Mouse (Mus musculus) splenic B cell, adult 2 months (primary cell): ENCODE data around the gene Ofd1.

Experiments
- DNase-seq: peaks from one replicate; pipeline ENCODE4 v3.0.0-alpha.2; 2011; ENCODE audit warnings: low read depth, low spot score
- H3K27me3 ChIP-seq: 2 replicates; pipeline ENCODE4 v1.6.1; 2012; ENCODE audit warnings: mild to moderate bottlenecking, low read length, moderate library complexity, mixed read lengths; ENCODE audit not compliant: control insufficient read depth, poor library complexity, insufficient read depth, severe bottlenecking
- H3K36me3 ChIP-seq: 2 replicates; pipeline ENCODE4 v1.6.1; 2012; ENCODE audit warnings: mild to moderate bottlenecking, low read length, moderate library complexity, mixed read lengths; ENCODE audit not compliant: control insufficient read depth, poor library complexity, insufficient read depth, severe bottlenecking

The Ofd1 gene

DNA sequence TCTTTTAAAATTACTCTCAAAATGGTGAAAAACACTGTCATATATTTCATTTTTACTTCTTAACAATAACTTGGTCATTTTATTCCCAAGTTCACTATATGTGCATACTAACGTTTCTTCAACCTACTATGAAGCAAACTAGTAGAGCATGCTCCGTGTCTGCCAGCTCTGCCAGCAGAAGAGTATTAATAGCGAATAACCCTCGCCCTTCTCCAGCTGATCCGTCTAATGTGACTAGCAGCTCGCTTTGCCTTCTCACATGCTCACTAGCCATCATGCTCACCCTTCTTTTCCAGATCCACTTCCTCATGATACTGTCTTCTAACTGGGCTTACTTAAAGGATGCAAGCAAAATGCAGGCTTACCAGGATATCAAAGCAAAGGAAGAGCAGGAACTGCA is 53.8 kb downstream of the Ofd1 start:
- H3K27me3 ChIP-seq = no peaks in the 10 kb centered on the region
- no peak for DNase-seq

DNA sequence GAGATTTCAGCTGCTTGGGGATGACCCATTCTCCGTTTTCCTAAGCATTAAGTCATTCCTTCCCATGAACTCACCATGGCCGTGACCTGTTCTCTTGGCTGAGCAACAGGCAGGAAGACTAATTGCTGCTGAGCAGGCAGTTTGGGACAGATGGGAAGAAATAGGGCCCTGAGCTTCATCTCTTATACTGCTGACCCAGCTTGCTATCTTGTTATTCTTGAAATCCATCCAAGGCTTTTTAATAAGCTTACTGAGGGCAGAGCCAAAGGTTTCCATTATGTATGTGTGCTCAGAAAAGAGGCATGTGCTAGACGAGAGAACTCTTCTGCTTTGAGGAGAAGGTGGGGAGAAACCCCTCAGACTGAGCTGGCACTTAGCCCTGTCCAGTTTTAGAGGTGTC is 55.6 kb downstream of the Ofd1 start:
- DNase-seq = no peak
- H3K36me3 ChIP-seq = no peaks in the 10 kb centered on the region
- H3K27me3 ChIP-seq = no peaks in the 10 kb centered on the region

More for the DNA sequence above, 53.8 kb downstream of the Ofd1 start:
- H3K36me3 ChIP-seq = no peaks in the 10 kb centered on the region

DNA sequence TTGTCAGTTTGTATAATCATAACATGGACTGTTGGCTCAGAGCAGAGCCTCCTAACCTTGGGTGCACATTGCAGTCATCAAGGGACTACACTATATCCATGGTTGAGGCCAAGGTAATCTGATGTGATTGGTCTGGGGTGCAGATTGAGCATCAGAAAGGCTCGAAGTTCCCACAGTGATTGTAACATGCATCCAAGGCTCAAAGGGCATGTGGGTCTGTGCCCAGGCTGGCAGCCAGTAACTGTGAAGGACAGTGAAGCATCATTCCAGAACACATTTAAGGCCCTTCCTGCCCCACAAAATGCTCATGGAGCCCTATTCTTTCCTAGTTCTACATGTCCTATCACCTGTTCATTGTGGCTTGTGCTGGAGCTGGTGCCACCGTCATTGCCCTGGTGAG is 56.9 kb downstream of the Ofd1 start:
- no peaks in the 10 kb centered on the region for H3K27me3 ChIP-seq
- H3K36me3 ChIP-seq = no peaks in the 10 kb centered on the region
- no peak for DNase-seq

DNA sequence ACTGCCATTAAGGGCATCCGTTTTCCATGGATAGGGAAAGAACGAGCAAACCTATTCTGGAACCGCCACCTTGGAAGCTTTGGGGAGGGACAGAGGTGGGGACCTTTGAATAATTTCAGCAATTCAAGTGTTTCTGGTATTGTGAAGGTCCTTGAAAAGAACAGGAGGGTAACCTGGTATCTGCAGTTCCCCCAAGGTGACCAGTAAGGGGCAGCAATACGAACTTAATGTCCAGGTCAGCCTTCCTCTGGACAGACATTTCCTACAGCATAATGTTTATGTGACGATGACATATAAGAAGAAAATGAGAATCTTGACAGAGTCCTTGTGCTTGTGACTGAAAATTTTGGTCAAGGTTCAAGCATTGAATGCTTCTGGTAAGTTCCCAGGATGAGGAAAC is 61.9 kb downstream of the Ofd1 start:
- no peak for DNase-seq
- Histone ChIP-seq H3K27me3 (no peaks in the 10 kb centered on the region; the same call in 1 of the 2 replicates), H3K36me3 (no peaks in the 10 kb centered on the region)

DNA sequence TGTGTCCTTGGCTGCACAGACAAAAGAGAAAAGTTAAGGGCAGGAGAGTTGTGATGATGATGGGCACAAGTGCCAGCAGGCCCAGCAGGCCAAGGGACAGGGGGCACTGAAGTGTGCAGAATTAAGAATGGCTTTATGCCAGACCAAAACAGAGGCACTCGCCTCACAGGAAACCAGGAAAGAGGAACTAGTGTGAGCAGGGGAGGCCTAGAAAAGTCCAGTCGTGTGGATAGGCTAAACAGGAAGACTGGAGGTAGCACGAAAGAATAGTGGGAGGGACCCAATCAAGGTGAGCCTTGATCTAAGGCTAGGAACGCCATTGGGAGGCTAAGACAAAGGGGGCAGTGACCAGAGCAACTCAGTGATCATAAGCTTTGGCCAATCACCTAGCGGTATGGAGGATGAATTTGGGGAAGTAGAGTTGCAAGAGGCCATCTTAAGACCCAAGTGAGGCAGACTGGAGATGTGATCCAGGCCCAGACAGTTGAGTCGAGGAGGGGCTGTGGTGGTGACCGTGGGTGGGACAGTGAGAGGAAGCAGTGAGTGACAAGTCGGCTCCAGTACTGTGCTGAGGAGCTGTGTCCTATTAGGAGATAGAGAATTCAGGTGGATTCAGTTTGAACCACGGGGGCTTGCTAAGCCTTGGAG is 63.7 kb downstream of the Ofd1 start:
- peak; percentile 1 for DNase-seq
- no peaks in the 10 kb centered on the region; the same call in 1 of the 2 replicates for H3K27me3 ChIP-seq
- H3K36me3 ChIP-seq = no peaks in the 10 kb centered on the region

DNA sequence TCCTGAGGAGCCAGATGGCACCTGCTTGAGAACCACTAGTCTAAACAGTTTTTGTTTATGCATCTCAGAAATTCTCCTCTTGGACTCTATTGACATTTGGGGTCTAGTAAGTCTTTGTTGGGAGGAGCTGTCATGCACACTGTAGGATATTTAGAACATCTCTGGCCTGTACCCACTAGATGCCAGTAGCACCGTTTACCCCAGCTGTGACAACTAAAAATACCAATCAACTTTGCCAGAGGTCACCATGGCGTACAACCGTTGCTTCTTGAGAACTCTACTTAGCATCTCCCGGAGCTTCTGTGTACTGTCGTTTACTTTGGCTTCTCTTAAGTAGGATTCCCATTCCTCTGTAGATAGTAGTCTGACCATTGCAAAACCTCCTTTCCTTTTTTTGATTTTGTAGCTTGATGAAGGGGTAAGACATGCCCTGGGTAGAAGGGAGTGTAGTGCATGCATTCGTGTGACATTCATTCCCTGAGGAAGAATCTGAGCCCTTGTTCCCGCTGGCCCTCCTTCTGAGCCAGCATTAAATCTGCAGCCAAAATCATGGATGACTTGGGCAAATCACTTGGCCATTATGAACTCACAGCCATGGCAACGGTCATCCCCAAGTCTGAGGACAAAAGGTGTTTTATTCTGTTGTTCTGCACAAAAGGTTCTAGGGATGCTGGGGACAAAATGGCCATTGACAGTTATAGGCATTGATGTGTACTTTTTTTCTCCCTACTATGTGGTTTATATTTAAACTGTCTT is 74.9 kb downstream of the Ofd1 start:
- no peak for DNase-seq

DNA sequence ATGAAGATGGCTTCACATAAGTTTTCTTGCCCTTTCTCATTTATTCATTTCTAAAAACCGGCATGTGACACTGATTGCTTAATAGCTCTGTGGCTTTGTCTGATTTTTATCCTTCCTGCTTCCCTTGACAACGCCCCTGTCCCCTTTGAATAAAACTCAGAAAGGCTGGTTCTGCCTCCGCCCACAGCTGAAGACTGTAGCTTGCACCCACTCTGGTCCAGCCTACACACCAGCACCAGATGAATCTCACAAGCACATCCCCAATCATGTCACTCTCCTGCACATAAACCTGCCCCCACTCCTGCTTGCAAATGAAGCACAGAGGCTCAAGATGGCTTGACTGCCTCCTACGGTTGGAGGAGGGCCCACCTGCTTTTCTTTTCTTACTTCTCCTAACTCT is 80.0 kb downstream of the Ofd1 start:
- DNase-seq = no peak
- no peaks in the 10 kb centered on the region for H3K27me3 ChIP-seq

More for the DNA sequence above, 74.9 kb downstream of the Ofd1 start:
- H3K36me3 ChIP-seq = no peaks in the 10 kb centered on the region
- H3K27me3 ChIP-seq = no peaks in the 10 kb centered on the region

DNA sequence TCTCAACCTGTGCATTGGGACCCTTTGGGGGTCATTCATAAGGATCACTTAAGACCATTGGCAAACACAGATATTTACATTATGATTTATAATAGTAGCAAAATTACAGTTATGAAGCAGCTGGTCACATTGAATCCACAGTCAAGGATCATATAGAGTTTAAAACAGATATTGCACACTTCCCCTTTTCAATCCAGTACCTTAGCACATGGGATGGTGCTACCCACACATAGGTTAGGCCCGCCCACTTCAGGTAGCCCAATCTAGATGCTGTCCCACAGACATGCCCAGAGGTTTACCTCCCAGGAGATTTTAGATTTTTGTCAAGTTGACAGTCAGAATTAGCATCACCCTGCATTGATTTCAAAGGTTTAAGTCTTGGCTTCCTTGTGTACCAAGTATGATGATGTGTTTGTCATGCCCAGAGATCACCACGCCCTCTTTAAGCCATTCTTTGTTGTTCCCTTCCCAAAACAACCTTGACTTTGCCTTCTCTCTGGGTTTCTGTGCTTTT is 80.5 kb downstream of the Ofd1 start:
- no peaks in the 10 kb centered on the region for H3K36me3 ChIP-seq
- no peak for DNase-seq
- no peaks in the 10 kb centered on the region for H3K27me3 ChIP-seq

More for the DNA sequence above, 80.0 kb downstream of the Ofd1 start:
- no peaks in the 10 kb centered on the region for H3K36me3 ChIP-seq

DNA sequence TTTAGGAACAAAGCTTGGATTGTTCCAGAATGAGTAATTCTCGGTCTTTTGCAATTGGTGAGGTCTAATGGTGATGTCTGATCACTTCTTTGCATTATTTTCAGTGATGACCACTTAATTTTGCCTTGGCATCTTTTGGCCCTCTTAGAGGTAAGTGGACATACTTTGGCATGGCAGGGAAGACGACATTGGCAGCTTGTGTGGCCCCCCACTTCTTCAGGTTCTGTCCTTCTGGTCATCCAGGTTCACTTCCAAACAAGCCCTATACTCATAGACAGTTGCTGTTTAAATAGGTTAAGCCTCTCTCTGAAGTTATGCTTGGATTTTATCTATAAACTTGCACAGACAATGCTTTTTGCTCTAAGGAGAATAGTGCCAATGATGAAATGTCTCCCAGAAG is 81.5 kb downstream of the Ofd1 start:
- no peak for DNase-seq
- H3K36me3 ChIP-seq = no peaks in the 10 kb centered on the region
- no peaks in the 10 kb centered on the region for H3K27me3 ChIP-seq

DNA sequence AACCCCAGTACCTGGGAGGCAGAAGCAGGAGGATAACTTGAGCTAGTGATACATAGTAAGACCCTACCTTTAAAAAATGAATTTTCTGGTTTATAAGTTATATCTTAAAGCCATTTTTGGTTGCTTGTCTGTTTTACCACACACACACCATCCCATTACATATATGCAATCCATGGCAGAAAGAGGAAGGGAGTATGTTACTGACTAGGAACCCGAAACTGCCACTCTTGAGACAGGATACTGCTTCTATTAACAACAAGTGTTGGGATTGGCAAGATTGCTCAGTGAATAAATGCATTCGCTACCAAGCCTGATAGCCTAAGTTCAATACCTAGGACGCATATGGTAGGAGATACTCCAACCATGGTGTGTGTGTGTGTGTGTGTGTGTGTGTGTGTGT is 84.2 kb downstream of the Ofd1 start:
- Histone ChIP-seq H3K27me3 (no peaks in the 10 kb centered on the region), H3K36me3 (no peaks in the 10 kb centered on the region)
- DNase-seq = no peak

DNA sequence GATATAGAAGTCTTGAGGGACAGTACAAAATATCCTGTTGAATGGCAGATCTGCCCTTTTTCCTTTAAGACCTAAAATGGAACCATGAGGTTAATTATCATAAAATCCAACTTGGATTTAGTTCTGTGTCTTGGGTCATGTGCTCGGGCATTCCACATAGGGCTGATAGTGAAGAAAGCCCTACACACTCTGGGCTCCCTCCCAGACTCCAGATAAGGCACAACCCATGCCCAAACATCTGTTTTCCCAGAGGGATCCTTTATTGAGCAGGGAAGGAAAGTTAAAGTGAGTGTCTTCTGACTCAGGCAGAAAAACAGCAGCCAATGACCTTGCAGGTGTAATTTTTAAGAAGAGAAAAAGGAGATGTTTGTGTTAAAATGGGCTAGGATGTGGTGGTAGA is 85.6 kb downstream of the Ofd1 start:
- no peaks in the 10 kb centered on the region for H3K27me3 ChIP-seq
- no peak for DNase-seq
- H3K36me3 ChIP-seq = no peaks in the 10 kb centered on the region

DNA sequence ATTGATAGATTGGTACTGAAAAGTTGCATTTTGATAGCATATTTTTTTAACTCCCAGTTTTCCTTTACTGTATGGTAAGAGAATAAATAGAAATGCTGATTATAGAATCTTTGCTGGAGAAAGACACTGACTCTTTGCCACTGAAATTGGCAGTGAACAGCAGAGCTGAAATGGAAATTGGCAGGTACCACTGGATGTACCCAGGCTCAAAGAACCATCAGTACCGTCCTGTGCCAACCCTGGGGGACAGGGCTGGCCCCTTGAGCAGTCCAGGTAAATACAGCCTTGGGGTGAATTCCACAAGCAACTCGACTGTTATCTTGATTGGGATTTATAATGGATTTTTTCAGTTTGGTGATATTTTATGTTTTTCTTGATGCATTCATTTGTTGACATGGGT is 87.1 kb downstream of the Ofd1 start:
- no peaks in the 10 kb centered on the region for H3K27me3 ChIP-seq
- H3K36me3 ChIP-seq = no peaks in the 10 kb centered on the region
- no peak for DNase-seq

DNA sequence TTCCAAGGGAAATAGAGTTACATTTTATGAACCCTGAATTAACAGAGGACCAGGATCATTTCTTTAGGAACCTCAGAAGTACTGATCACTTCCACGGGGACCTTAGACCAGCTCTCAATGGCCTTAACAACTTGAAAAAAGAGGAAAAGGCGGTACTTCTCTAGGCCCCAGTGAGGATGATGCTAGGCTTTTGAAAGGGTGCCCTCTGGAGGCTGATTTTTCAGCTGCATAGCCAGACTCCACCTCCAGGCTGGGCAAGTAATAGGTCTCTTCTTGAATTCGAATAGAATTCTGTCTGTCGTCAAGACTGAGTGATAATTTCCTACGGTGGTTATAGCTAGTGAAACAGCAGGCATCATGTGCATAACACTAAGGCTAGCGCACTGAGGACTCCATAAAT is 88.7 kb downstream of the Ofd1 start:
- no peaks in the 10 kb centered on the region for H3K36me3 ChIP-seq
- peak; percentile 78 for DNase-seq
- no peaks in the 10 kb centered on the region for H3K27me3 ChIP-seq

DNA sequence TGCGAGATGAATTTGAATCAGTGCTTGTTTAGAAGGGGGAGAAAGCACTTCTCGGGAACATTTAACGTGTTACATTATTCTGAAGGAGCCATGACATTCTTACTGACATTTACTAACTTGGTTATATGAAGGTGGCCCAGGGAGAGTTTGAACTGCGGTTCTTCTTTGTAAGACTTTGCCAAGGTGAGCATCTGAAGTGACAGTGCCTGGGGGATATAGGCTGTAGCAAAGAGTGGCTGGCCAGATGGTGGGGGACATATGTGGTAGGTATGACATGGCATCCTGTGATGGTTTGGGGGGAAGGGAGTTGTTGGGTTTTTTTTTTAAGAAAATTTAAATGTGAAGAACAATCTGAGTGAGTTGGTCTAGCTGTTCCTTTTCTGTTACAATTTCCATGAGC is 91.9 kb downstream of the Ofd1 start:
- no peaks in the 10 kb centered on the region for H3K36me3 ChIP-seq
- H3K27me3 ChIP-seq = no peaks in the 10 kb centered on the region
- no peak for DNase-seq

DNA sequence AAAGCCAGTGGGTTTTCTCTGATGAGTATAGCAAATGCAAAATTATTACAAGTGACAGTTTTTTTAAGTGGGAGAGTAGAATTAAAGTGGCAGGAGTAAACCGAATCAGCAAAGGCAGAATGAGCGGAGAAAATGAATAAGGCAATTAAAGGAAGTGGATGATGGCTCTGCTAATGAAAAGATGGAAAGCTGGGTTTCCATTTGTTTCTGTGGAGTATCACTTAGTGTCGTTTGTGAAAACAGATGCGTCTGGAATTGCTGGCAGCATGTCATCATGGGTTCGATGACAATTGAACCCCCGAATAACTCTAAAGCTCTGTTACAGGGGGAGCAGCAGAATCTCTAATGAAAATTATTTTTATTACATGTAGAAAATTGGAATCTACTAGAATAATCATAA is 92.4 kb downstream of the Ofd1 start:
- Histone ChIP-seq H3K27me3 (no peaks in the 10 kb centered on the region), H3K36me3 (no peaks in the 10 kb centered on the region)
- no peak for DNase-seq
